Mouse (Mus musculus) liver, adult 2 months (tissue): ENCODE data around the gene Tcam1. TPM values are rescaled to one million over a fixed set of nuclear protein-coding genes. Genes with fewer than 3 reads are reported as not detected.

Experiments used
- DNase-seq: peaks from one replicate; pipeline ENCODE4 v3.0.0-alpha.2; 2011; ENCODE audit warnings: low read depth, low spot score; ENCODE audit errors: extremely low read depth
- H3K27ac ChIP-seq: fragments of 200-500 bp; replicated peaks from 2 replicates; pipeline ENCODE4 v1.5.1; 2012; ENCODE audit warnings: low read depth, mild to moderate bottlenecking, control low read depth, inconsistent platforms, low read length; ENCODE audit not compliant: insufficient read depth
- H3K27me3 ChIP-seq: fragments of 200-500 bp; 2 replicates; pipeline ENCODE4 v1.6.1; 2012; ENCODE audit warnings: mild to moderate bottlenecking, moderate library complexity, low read length, inconsistent platforms; ENCODE audit not compliant: control insufficient read depth, insufficient read depth
- H3K36me3 ChIP-seq: fragments of 200-500 bp; 2 replicates; pipeline ENCODE4 v1.6.1; 2012; ENCODE audit warnings: low read length, inconsistent platforms; ENCODE audit not compliant: control insufficient read depth, insufficient read depth
- H3K4me1 ChIP-seq: fragments of 200-500 bp; 2 replicates; pipeline ENCODE4 v1.6.1; 2011; ENCODE audit warnings: low read length; ENCODE audit not compliant: control insufficient read depth, insufficient read depth
- H3K4me3 ChIP-seq: fragments of 200-500 bp; 2 replicates; pipeline ENCODE4 v1.5.1; 2011; ENCODE audit warnings: low read depth, mild to moderate bottlenecking, control low read depth, low read length, moderate library complexity; ENCODE audit not compliant: insufficient read depth
- H3K79me2 ChIP-seq: fragments of 200-500 bp; 2 replicates; pipeline ENCODE4 v1.6.1; 2012; ENCODE audit warnings: inconsistent platforms, mild to moderate bottlenecking, low read length, moderate library complexity; ENCODE audit not compliant: control insufficient read depth, insufficient read depth
- H3K9ac ChIP-seq: fragments of 200-500 bp; 2 replicates; pipeline ENCODE4 v1.6.1; 2012; ENCODE audit warnings: low read depth, mild to moderate bottlenecking, control low read depth, inconsistent platforms, low read length
- CTCF ChIP-seq: fragments of 200-500 bp; IDR thresholded peaks from 2 replicates; pipeline ENCODE4 v1.5.1; 2011; ENCODE audit warnings: low read depth, low read length, control low read depth
- POLR2A ChIP-seq: fragments of 200-500 bp; IDR thresholded peaks from 2 replicates; pipeline ENCODE4 v1.6.1; 2011; ENCODE audit warnings: low read length, control low read depth; ENCODE audit not compliant: insufficient read depth; ENCODE audit errors: extremely low read depth
- WGBS: fragments of 180-500 bp; shearing (Covaris S2); methylation state at CpG from one replicate; pipeline ENCODE4 v1.1.7; 2018; 5-methylcytosine and 5-hydroxymethylcytosine counted together
- polyA plus RNA-seq: library from polyadenylated mRNA; depleted of rRNA; stranded (reverse); fragments of >200 nt; gene quantifications from 2 replicates; pipeline ENCODE4 v1.2.3, GENCODE M21; 2012
- total RNA-seq: library from RNA; depleted of rRNA; stranded (reverse); fragments of >200 nt; gene quantifications from 2 replicates; pipeline ENCODE4 v1.2.3, GENCODE M21; 2014

The Tcam1 gene
- total and polyA plus RNA-seq, 2 experiments, result not detected

GRCm38 (mm10) chr11:106274374-106274773 lies 2.1 kb upstream of the Tcam1 start:
- H3K36me3 ChIP-seq, result no peaks in the 10 kb centered on the region
- peaks cover 10% of the 10 kb centered on the region; the same call in 1 of the 2 replicates for H3K79me2 ChIP-seq
- WGBS, result 94% methylated on average over 1 of the region's 1 CpGs
- H3K4me1 ChIP-seq, result peaks cover 16% of the 10 kb centered on the region
- TF ChIP-seq CTCF (no peak), POLR2A (no peak)
- no peak overlapping the region for H3K4me3 ChIP-seq
- H3K27me3 ChIP-seq, result no peaks in the 10 kb centered on the region
- no peak overlapping the region for H3K27ac ChIP-seq
- no peak for DNase-seq
- H3K9ac ChIP-seq, result no peak overlapping the region

DNA sequence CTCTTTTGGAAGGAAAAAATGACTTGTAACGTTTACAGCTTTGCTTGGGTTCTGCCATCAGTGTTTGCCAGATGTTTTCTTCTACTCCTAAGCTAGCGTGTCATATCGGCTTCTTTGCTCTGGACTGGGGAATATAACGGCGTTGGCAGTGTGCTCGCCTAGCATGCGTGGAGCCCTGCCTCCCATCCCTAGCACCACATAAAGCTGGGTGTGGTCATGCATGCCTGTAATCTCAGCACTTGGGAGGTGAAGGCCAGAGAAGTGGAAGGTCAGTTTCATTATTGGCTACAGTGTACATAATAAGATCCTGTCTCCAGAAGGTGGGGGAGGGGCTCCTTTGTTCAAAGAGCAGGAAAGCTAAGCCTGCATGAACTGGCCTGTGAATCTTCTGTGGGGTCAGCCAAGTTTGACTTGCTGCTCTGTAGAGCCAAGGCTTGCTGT lies 1.5 kb upstream of the Tcam1 start:
- WGBS, result 80% methylated on average over 7 of the region's 7 CpGs
- H3K27ac ChIP-seq, result no peak overlapping the region
- peak; percentile 38 for DNase-seq

DNA sequence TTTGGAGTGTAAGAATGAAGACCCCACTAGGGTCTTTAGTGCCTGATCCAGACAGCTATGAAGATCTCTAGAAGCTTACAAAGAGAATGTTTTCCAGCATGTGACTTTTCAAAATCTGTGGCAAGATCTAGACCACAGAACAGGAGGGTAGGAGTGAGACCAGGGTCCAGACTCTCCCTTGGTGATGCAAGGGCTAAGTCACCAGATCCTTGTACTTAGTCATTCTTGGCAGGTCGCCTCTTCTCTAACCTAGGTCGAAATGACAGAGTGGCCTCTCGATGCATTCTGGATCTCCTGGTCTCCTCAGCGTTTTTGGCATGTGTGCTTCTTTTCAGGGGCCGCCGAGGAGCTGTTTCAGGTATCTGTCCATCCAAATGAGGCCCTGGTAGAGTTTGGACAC lies 6.0 kb downstream of the Tcam1 start:
- Histone ChIP-seq H3K9ac (no peak overlapping the region), H3K4me1 (no peaks in the 10 kb centered on the region), H3K36me3 (no peaks in the 10 kb centered on the region), H3K27me3 (no peaks in the 10 kb centered on the region), H3K4me3 (no peak overlapping the region), H3K27ac (no peak overlapping the region), H3K79me2 (no peaks in the 10 kb centered on the region)
- DNase-seq, result no peak
- TF ChIP-seq CTCF, result no peak
- TF ChIP-seq POLR2A, result no peak
- 79% methylated on average over 6 of the region's 6 CpGs for WGBS

More for the DNA sequence above, 1.5 kb upstream of the Tcam1 start:
- no peak overlapping the region for H3K9ac ChIP-seq
- no peak overlapping the region for H3K4me3 ChIP-seq
- H3K36me3 ChIP-seq, result no peaks in the 10 kb centered on the region
- H3K4me1 ChIP-seq, result peaks cover 15% of the 10 kb centered on the region
- peaks cover 10% of the 10 kb centered on the region; the same call in 1 of the 2 replicates for H3K79me2 ChIP-seq
- H3K27me3 ChIP-seq, result no peaks in the 10 kb centered on the region
- no peak for TF ChIP-seq POLR2A
- no peak for TF ChIP-seq CTCF

DNA sequence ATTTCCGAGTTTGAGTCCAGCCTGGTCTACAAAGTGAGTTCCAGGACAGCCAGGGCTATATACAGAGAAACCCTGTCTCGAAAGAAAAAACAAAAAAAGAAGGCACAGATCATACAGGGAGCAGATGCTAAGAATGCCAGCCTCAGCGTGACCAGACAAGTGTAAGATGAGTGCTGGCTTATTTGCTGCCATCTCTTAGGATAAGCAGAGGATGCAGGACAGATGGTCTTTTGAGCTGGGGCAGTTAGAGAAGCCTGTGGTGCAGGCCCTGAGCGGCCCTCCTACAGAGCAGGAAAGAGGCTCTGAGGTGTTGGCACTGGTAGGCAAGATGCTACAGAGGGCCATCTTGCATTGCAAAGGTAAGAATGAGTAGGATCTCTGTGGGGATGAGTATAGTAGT lies 6.9 kb downstream of the Tcam1 start:
- H3K9ac ChIP-seq, result no peak overlapping the region
- no peaks in the 10 kb centered on the region for H3K79me2 ChIP-seq
- H3K4me3 ChIP-seq, result no peak overlapping the region
- H3K36me3 ChIP-seq, result no peaks in the 10 kb centered on the region
- WGBS, result 84% methylated on average over 4 of the region's 4 CpGs
- no peak for TF ChIP-seq POLR2A
- TF ChIP-seq CTCF, result no peak
- no peaks in the 10 kb centered on the region for H3K27me3 ChIP-seq
- no peak for DNase-seq
- H3K27ac ChIP-seq, result no peak overlapping the region
- no peaks in the 10 kb centered on the region for H3K4me1 ChIP-seq

GRCm38 (mm10) chr11:106284126-106284525 lies 7.7 kb downstream of the Tcam1 start:
- TF ChIP-seq CTCF (no peak), POLR2A (no peak)
- 69% methylated on average over 8 of the region's 8 CpGs for WGBS
- no peaks in the 10 kb centered on the region for H3K4me1 ChIP-seq
- H3K36me3 ChIP-seq, result no peaks in the 10 kb centered on the region
- H3K27me3 ChIP-seq, result no peaks in the 10 kb centered on the region
- no peak for DNase-seq
- no peak overlapping the region for H3K4me3 ChIP-seq
- no peak overlapping the region for H3K27ac ChIP-seq
- no peaks in the 10 kb centered on the region for H3K79me2 ChIP-seq
- H3K9ac ChIP-seq, result no peak overlapping the region

DNA sequence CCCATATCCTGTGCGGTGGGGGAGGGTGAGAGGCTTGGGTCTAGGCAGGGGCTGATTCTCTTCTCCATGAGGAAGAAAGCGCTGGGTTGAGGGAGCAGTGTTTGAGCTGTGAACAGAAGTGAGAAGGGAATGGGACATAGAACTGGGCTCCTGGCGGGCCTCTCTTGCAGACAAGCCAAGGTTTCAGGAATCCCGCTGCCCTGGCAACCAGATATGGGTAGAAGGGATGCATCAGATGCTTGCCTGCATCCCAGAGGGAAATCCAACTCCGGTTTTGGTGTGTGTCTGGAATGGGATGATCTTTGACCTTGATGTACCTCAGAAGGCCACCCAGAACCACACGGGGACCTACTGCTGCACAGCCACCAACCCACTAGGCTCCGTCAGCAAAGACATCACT lies 9.7 kb downstream of the Tcam1 start:
- Histone ChIP-seq H3K27me3 (no peaks in the 10 kb centered on the region), H3K9ac (no peak overlapping the region), H3K36me3 (no peaks in the 10 kb centered on the region), H3K27ac (no peak overlapping the region), H3K4me3 (no peak overlapping the region), H3K79me2 (no peaks in the 10 kb centered on the region), H3K4me1 (no peaks in the 10 kb centered on the region)
- TF ChIP-seq CTCF (no peak), POLR2A (no peak)
- 85% methylated on average over 7 of the region's 7 CpGs for WGBS
- no peak for DNase-seq
